Mouse (Mus musculus) right cerebral cortex, postnatal 4 days (tissue): Measurements from ENCODE around the gene Zpr1.

Source experiments
- DNase-seq: peaks from one replicate; pipeline ENCODE4 v3.0.0-alpha.2; 2022

Zpr1 gene

GRCm38 (mm10) chr9:46329801-46330585, 57.1 kb downstream of the Zpr1 start:
- no peak for DNase-seq

- DNase-seq, result no peak
These were observed 57.7 kb downstream of the Zpr1 start for GRCm38 (mm10) chr9:46330586-46330895.

GRCm38 (mm10) chr9:46331301-46331700, 58.4 kb downstream of the Zpr1 start:
- no peak for DNase-seq
